Mouse (Mus musculus) T-cell, adult 66 days (primary cell): ENCODE measurements around the gene Vmn2r40. TPM values are rescaled to one million over a fixed set of nuclear protein-coding genes. Genes with fewer than 3 reads are reported as not detected.

Experiments used
- total RNA-seq, 2 experiments: library from RNA; stranded (reverse); gene quantifications; 3 replicates in 1 of 2; 4 replicates in 1 of 2; pipeline ENCODE4 v1.2.4; 2023

Vmn2r40 gene
- total RNA-seq = not detected

DNA sequence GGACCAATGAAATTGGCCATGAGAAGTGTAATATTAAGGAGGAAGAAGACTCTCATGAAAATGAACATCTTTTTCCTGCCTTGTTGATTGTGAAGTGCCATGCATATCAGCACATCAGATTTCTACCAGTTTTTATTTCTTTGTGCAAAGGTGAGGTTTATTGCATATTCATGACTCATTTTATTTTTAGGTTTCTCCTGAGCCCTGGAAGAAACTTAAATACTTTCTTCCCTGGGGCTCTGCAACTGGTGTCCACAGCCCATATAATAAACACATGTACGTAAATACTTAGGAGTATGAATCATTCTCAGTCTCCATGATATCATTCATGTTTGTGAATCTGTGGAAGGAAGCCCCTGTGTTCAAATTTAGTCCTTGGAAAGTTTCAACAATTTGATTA lies at the start of gene Vmn2r40:
Vmn2r40 (minus strand) TSS at position 101 of the 400 bp plus-strand sequence.

Other genes starting within 250 kb of the Vmn2r40 start
- gene Vmn2r39, start 99.4 kb upstream of the Vmn2r40 start, total RNA-seq = not detected
- not detected for gene Vmn2r38, start 166.4 kb upstream of the Vmn2r40 start, total RNA-seq